Mouse (Mus musculus) liver, adult 2 months (tissue): ENCODE results near the gene Mtx1.

Experiments used
- CTCF ChIP-seq: fragments of 200-500 bp; IDR thresholded peaks from 2 replicates; pipeline ENCODE4 v1.5.1; 2011; ENCODE audit warnings: low read depth, low read length, control low read depth
- POLR2A ChIP-seq: fragments of 200-500 bp; IDR thresholded peaks from 2 replicates; pipeline ENCODE4 v1.6.1; 2011; ENCODE audit warnings: low read length, control low read depth; ENCODE audit not compliant: insufficient read depth; ENCODE audit errors: extremely low read depth

- TF ChIP-seq CTCF: no peak
- TF ChIP-seq POLR2A: no peak
Measured at GRCm38 (mm10) chr3:89203142-89203514, 23.8 kb downstream of the Mtx1 start.
